Mouse (Mus musculus) adrenal gland, adult 2 months (tissue): ENCODE results near the gene Ccdc138. TPM values are rescaled to one million over a fixed set of nuclear protein-coding genes. Genes with fewer than 3 reads are reported as not detected.
"Not testable (repeated sequence)": the region's sequence is repeated elsewhere in the genome, so short reads cannot be mapped to it uniquely, and the experiment has no call there.

Experiments used
- DNase-seq: peaks from one replicate; pipeline ENCODE4 v3.0.0; 2021
- long read RNA-seq: library from polyadenylated mRNA; stranded (forward); transcript quantifications from one replicate; pipeline ENCODE4 v2.0.0, GENCODE M21; 2021
- polyA plus RNA-seq: library from polyadenylated mRNA; depleted of rRNA; stranded (reverse); fragments of >200 nt; gene quantifications from 2 replicates; pipeline ENCODE4 v1.2.3, GENCODE M21; 2012; rRNA removed
- total RNA-seq, 2 experiments: library from RNA; stranded (reverse); gene quantifications; 2 replicates each; pipeline ENCODE4 v1.2.3; 2021

Ccdc138 gene
- total RNA-seq (1 to 10 TPM; 2.2 to 4.3 TPM), polyA plus RNA-seq (0.04 and 0.12 TPM in 2 replicates)
- long read RNA-seq, partial matches to known transcripts, result 0 of 5 reads
- long read RNA-seq, other reads (novel, unspliced or antisense), result 3 of 5 reads

DNA sequence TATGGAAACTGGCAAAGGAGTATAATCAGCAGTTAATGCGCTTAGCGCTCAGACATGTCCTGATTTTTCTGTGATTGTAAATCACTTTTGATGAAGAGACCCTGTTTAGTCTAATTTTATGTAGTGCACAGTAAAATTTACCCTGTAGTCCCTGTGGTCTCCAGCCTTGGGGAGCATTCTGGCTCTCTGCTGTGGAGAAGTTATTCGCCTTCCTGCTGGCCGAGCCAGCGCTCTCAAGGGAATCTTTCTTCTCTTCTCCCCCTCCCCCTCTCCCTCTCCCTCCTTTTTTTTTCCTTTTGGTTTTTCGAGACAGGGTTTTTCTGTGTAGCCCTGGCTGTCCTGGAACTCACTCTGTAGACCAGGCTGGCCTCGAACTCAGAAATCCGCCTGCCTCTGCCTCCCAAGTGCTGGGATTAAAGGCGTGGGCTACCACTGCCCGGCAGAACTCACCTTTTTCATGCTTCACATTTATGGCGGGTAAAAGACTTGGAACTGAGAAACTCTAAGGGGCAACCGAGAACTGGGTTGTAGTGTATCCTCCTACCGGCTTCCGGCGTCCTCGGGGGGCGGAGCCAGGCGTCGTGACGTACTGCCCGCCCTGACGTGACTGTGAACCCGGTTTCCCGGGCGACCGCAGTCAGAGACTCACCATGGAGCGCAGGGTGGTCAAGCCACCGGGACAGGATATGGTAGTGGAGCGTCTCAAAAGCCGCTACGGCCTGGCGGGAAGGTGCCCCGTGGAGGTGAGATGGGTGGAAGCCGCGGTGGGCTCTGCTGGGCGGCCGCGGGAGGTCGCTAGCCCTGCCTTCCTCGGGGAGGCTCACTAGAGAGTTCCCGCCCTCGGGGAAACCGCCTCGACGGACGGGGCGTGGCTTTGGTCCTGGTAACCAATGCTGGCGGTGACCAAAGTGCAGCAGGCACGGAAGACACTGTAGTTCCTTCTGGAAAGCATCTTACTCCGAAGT is at the start of gene Ccdc138:
TSS of gene Ccdc138 (plus strand) at position 629 of the 965 bp plus-strand sequence.
- DNase-seq, result peak; percentile 97

DNA sequence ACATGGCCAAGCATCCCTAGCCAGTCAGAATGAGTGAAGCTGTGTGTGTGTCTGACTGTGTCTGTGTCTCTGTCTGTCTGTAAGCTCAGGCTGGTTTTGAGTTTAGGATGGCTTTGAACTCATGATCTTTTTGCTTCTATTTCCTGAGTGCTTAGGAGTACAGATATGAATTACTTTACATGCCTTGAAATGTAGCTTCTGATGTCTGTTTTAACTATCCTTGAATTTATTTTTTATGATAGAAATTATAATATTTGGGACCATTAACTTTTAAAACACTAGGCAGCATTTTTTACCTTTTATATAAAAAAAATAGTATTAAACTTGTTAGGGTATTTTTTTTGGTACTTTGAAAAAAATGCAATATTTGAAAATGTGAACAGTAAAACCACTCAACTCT is 46.2 kb upstream of the Ccdc138 start:
- DNase-seq, result no peak

DNA sequence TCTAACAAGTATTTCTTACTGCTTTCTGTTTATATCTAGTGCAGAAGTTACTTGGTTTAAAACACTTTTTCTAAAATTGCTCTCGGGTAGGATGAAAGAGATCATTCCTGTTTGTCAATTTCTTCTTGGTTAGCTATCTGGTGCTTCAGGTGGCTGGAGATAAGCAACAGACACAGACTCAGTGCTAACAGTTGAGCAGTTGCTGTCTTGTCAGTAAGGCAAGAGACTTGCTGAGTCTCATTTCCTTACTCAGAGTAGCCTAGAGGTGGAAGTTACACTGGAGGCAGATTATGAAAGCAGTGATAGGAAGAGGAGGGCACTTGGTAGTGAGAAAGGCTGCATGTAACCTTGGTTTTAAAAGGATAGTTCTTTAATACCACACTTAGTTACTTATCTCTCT is 45.6 kb upstream of the Ccdc138 start:
- no peak for DNase-seq

DNA sequence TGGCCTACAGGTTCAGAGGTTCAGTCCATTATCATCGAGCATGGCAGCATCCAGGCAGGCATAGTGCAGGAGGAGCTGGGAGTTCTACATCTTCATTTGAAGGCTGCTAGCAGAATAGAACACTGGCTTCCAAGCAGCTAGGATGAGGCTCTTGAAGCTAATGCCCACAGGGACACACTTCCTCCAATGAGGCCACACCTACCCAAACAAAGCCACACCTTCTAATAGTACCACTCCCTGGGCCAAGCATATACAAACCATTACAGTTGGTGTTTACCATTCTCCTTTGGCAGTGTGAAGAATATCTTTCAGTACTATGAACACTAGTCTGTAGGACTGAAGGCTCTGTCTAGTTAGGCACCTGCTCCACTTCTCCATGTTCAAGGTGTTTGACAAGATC is 37.9 kb upstream of the Ccdc138 start:
- DNase-seq, result no peak

DNA sequence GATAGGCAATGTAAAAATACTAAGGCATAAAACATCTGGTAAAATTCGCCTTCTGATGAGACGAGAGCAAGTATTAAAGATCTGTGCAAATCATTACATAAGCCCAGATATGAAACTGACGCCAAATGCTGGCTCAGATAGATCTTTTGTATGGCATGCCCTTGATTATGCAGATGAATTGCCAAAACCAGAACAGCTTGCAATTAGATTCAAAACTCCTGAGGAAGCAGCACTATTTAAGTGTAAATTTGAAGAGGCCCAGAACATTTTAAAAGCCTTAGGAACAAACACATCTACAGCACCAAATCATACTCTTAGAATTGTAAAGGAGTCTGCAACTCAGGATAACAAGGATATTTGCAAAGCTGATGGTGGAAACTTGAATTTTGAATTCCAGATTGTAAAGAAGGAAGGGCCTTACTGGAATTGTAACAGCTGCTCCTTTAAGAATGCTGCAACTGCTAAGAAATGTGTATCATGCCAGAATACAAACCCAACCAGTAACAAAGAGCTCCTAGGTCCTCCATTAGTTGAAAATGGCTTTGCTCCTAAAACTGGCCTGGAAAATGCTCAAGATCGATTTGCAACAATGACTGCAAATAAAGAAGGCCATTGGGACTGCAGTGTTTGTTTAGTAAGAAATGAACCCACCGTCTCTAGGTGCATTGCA is 20.5 kb upstream of the Ccdc138 start:
- no peak for DNase-seq

DNA sequence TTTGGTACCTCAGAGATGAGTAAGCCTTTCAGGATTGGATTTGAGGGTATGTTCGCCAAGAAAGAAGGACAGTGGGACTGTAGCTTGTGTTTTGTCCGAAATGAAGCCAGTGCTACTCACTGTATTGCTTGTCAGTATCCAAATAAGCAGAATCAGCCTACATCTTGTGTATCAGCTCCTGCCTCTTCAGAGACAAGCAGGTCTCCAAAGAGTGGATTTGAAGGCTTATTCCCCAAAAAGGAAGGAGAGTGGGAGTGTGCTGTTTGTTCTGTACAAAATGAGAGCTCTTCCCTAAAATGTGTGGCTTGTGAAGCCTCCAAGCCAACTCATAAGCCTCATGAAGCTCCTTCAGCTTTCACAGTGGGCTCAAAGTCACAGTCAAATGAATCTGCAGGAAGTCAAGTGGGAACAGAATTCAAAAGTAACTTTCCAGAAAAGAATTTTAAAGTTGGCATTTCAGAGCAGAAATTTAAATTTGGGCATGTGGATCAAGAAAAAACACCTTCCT is 19.6 kb upstream of the Ccdc138 start:
- DNase-seq, result no peak

DNA sequence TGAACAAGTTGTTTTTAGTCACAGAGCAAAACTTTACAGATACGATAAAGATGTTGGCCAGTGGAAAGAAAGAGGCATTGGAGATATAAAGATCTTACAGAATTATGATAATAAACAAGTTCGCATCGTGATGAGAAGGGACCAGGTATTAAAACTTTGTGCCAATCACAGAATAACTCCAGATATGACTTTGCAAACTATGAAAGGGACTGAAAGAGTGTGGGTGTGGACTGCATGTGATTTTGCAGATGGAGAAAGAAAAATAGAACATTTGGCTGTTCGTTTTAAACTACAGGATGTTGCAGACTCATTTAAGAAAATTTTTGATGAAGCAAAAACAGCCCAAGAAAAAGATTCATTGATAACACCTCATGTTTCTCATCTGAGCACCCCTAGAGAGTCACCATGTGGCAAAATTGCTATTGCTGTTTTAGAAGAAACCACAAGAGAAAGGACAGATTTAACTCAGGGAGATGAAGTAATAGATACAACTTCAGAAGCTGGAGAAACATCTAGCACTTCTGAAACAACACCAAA is 17.7 kb upstream of the Ccdc138 start:
- DNase-seq, result no peak

DNA sequence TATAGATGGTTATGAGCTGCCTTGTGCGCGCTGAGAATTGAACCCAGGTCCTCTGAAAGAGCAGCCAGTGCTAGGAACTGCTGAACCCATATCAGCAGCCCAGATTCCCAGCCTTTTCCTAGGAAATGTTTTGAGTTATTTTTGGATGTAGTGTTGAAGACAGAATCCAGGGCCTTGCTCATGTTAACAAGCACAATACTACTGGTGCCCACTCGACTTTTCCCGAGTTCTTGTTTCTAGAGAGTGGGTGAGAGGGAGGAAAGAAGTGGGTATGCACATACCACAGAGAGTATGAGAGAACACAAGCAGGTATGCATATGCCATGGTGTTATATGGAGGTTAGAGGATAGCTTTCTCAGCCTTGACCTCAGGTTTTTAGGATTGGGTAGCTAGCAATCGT is 6.7 kb upstream of the Ccdc138 start:
- DNase-seq, result no peak

DNA sequence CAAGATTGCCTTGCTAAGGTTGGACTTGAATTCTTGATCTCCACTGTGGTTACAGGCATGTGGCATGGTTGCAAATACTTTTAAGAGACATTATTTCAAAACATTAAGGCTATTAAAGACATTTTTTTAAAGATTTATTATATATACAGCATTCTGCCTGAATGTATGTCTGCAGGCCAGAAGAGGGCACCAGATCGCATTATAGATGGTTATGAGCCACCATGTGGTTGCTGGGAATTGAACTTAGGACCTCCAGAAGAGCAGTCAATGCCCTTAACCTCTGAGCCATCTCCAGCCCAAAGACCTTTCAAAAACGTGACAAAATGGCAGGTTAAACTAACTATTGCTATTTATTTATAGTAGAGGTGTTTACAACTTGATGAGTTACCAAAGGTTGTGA is 2.1 kb upstream of the Ccdc138 start:
- DNase-seq, result no peak

DNA sequence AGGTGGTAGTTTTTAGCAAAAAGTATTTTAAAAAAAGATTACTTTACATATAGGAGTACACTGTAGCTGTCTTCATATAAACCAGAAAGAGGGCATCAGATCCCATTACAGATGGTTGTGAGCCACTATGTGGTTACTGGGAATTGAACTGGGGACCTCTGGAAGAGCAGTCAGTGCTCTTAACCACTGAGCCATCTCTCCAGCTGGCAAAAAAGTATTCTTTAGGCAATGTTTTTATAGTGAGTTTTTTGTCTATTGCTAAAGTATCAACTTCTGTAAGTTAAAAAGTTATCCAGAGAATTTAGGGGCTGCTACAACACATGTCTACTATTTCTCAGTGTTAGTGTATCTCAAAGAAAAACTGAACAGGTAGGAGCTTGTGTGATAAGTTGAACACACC is 1.0 kb upstream of the Ccdc138 start:
- DNase-seq, result no peak

DNA sequence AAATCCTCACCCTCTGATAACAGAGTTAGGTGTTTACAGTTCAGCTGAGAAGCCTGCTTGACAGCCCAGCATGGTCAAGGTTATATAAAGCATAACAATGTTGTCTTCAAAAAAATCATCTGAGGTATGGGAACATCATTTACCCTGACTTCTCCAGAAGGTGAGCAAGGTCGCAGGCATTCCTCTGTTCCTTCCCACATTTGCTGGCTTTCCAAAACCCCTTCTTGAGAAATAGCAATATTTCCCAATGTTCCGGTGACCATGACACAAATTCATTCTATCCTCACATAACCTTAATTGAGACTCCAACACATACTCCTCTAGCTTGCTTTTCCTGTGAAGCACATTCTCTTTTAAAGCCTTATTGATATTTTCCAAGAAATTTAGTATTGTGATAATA is 768 bp downstream of the Ccdc138 start:
- DNase-seq, result peak; percentile 19

DNA sequence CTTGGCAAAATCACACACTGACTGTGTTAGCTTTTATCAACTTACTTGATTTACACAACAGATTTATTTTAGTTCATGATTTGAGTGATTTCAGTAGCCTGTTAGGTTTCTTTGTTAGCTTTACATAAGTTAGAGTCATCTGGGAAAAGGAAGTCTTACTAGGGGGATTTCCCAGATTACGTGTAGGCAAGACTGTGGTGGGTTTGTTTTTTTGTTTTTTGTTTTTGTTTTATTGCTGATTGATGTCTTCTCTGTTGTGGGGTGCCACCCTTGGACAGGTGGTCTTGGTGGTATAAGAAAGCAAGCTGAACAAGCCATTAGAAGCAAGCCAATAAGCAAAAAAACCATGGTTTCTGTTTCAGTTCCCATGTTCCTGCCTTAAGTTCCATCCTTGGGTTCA is 31.6 kb downstream of the Ccdc138 start:
- DNase-seq, result no peak

DNA sequence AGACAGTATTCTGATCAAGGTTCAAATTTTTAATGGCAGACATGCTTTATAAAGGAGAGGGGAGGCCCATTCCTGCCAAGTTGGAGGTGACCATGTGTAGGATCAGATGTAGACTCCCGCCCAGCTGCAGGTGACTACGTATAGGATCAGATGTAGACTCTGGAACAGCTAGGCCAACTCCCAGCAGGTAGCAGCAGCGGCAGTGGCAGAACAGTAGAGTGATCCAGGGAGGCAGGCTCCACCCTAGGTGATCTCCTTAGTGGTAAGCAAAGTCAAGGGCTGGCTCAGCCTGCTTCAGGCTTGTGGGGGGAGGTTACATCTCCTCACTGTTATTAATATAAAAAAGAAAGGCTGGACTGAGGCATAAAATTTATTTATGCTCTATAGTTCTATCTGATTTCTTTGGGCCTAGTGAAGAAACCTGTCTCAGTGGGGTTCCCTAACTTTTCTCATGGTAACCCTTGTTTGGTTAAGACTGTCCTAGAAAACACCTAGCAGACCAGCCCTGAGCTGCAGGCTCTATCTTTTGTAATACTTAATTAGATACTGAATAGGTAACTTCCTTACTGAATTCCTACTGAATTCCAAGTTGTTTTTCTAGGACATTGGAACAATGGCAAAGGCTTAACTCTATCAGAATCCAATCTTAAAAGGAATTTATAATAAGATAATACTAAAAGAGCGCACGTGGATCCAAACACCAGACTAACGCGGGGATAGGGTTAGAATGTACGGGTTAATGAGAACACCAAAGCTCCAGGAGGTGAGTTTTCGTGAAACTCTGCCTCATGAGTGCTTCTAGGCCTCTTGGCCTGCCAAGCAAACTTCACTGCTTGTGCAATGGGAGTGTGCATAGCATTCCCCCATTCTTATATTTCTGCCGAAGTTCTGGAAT is 33.4 kb downstream of the Ccdc138 start:
- DNase-seq, result no peak

DNA sequence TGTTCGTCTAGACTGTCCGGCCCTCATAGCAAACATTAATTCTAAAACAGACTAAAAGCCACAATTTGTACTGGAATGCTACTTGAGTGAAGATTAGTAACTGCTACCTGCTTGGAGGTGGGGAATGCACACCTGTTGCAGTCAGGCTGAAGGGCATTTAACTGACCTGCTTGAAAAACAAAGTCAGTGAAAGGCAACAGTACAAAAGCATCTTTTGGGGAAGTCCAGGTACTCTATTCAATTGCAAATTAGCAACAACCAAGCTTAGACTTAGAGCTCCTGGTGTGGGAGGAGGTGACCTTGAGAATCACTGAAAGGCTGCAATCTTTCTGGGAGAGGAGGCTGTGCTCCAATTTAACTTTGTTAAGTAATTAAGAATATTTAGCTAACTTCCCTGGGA is 34.4 kb downstream of the Ccdc138 start:
- no peak for DNase-seq

DNA sequence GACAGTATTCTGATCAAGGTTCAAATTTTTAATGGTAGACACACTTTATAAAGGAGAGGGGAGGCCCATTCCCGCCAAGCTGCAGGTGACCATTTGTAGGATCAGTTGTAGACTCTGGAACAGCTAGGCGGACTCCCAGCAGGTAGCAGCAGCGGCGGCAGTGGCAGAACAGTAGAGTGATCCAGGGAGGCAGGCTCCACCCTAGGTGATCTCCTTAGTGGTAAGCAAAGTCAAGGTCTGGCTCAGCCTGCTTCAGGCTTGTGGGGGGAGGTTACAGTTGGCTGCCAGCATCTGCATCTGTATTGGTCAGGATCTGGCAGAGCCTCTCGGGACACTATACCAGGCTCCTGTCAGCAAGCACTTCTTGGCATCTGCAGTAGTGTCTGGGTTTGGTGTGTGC is 38.5 kb downstream of the Ccdc138 start:
- not testable (repeated sequence) for DNase-seq

DNA sequence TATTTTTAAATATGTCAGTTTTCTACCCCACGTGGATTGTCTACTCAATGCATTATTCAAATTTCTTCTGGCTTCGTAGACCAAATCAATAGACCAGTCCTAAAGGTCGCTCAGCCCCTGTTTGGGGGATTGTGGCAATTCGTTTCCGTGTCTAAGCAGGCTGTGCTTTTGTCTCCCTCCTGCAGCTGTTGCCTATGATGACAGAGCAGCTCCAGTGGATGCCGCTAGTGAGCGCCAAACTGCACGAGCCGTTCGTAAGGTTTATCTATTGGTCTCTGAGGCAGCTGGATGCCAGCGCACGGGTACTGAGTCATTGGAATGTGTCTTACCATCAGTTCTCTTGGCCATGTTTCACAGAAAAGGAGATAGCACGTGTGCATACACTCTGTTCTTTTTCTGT is 42.9 kb downstream of the Ccdc138 start:
- no peak for DNase-seq

DNA sequence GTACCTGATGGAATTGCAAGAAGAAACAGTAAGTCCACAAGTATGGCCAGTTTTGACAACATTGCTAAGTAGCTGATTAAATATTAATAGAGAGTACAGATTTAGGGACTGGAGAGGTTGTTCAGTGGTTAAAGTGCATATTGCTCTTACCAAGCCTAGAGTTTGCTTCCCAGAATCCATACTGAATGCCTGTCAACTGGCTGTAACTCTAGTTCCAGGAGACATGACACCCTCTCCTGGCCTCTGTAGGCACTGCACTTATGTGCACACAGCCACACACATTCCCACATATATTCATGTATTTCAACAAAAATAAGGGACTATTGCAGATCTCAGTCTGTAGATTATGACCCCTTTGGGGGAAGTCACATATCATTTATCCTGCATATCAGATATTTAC is 51.0 kb downstream of the Ccdc138 start:
- DNase-seq, result no peak

DNA sequence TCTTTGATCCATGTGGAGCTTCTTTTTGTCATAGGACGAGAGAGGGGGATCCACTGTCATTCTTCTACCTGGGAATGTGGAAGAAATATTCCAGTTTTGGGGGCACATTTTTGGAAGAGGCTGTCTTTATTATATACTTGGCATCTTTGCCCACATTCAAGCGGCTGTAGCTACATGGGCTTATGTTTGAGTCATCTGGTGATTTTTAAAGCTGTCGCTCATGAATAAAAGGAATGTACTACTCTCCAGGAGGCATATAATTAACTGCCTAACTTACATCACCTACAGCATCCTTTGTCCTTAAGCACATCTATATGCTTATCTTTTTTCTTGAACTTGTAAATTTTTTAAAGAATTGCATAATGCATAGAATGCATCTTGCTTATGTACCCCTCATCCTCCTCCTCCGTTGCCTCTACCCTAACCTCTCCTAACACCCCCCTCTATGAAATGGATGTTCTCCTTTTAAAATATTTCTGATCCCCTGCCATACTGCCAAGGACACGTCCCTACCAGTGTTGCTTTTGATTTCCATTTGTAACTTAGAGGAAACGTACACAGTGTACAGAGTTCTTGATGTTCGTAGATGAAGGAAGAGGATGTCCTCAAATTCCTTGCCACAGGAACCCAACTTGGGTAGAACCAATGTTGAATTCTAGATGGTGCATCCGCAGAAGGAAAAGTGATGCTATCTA is 57.1 kb downstream of the Ccdc138 start:
- DNase-seq, result no peak

DNA sequence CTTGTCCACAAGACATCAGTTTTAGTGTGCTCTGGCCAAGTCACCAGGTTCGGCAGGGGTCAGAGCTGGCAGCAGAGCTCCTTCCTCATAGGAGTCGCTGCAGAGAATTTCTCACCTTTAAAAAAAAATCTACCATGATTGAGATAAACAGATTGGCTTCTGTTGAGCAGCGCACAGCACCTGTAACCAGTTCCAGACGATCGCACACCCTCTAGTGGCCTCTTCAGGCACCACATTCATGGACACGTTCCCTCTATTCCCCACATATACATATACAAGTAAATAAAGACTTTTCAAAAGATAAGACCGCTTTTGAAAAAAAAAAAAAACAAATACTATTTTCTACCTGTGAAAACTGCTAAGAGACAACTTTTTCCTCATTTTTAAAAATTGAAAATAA is 61.4 kb downstream of the Ccdc138 start:
- DNase-seq, result peak; percentile 28

DNA sequence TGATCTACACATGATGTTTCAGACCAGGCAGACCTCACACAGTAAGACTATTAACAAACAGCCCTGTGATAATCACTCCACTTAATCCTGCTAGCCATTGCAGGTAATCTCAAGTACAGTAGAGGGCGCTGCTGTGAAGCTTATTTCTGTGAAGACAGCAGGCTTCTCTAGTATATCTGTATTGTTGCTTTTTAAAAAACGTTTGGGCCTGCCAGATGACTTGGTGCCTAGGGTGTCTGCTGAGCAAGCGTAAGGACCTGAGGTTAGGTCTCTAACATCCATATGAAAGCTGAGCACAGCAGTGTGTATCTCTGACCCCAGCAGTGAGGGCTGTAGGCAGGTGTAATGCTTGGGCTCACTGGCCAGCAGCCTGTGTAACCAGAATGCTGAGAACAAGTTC is 62.2 kb downstream of the Ccdc138 start:
- no peak for DNase-seq

DNA sequence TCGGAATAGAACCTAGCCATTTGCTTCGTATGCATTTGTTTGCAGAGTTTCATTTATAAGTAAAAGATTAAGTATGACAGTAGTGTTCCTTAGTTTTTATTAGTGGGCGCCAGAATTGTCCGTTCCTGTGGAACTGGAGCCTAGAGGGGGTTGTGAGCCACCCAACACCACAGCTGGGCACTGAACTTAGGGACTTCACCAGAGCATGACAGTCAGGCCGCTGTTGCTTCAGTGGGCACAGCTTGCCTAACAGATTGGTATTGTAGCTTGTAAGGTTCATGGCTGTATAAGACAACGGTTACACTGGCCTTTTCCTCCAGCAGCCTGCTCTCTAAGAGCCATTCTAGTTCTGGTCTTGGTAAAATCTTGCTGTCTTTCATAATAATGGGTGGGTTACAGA is 62.8 kb downstream of the Ccdc138 start:
- DNase-seq, result no peak
